Mouse (Mus musculus) c-Kit-positive CD71-negative TER-119-negative erythroid progenitor cells, embryonic 14.5 days (primary cell): ENCODE results near the gene Prrg2.

Experiments
- DNase-seq: peaks from one replicate; pipeline ENCODE4 v3.0.0-alpha.2; 2013; ENCODE audit warnings: low read depth

Gene Prrg2

DNA sequence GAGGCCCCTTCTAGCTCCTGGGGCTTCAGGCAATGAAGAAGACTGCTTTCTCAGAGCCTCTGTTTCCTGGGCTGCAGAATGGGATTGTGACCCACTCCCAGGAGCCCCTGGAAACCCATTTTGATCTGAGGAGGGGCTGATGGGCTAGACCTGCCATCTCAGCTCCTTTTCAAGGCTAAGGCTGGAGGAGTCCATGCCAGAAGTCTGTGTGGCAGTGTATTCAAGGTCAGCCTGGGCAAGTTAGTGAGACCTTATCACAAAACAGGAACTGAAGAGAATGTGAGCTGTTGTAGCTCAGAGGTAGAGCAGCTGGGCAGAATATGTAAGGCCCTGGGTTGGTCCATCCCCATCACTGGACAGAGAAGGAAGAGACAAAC, 5.5 kb downstream of the Prrg2 start:
- DNase-seq, result no peak

DNA sequence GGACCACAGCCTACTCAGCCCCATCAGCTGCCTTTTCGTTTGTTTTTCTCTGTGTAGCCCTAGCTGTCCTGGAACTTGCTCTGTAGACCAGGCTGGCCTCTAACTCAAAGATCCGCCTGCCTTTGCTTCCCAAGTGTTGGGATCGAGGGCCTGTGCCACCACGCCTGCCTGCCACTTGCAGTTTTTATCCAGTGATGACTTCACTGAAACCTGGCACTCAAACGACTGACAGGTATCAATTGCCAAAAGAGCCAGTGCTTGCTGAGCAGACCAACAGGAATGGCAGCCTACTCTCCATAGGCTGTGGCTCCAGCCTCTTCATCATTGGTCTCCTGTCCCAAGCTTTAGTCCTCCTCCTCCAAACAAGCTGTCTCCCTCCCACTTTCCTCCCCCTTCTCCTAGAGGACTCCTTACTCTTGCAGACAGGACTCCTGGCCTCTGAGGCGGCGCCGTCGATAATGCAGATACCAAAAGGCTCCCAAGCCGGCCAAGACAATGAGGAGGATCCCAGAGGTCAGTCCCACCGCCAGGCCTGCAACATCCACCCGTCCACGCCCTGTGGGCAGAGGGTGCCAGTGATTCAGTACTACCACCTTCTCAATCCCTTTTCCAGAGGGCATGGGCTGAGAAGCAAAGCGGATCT, 6.0 kb downstream of the Prrg2 start:
- DNase-seq, result no peak

DNA sequence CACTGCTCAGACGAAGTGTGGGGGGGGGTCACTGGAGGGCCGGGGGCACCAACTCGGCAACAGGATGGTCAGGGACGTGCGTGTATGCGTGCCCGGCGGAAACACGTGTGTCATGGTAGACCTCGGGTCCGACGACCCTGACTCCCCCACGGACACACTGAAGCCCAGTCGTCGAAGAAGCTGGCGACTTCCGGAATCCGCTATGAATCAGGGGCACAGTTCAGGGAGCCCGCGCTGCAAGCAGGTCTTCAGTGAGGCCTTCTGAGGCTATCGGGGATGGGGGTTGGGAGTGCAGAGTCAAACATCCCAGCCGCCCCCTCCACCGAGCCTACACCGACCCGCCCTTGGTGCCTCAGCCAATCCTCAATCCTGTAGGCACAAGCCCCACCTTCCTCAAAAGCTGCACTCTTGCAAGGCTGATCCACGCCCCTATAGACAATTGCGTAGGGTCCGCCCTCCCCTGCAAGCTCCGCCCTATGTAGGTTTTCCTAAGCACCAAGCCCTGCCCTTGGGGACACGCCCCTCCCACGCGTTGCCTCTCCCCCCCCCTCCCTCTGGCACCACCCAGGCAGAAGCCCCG, 8.5 kb downstream of the Prrg2 start:
- DNase-seq, result peak; percentile 97

DNA sequence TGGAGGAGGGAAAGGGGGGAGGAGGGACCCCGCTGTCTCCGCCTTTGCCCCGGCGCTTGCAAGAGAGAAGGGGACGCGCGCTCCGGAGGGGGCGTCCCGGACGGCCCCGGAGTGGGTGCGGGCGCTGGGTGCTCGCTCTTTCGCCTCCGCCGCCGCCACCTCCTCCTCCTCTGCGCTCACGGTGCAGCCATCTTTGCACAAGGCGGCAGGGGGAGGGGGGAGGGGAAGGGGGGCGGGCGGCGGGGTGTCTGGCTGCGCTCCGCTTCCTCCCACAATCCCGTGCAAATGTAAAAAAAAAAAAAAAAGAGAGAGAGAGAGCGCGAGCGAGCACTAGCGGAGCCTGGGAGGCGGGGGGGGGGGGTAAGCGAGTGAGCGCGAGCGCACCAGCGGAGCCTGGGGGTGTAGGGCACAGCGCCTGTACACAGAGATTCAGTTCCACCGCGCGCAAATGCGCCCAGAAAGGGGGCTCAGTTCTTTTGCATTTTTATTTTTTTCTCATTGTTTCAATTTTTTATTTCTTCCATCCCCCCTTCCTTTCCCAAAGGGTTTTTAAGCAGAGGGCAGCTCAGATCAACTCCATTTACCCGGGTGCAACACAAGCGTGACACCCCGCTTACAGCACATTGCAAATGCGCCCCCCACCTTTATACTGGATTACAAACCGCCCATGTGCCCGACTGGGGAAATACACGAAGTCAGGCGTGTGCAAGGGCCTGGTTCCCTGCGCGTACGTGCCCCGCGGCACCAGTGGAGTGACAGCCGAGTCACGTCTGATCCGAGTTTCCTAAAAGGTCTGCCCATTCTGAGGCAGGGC, 9.2 kb downstream of the Prrg2 start:
- DNase-seq, result peak; percentile 55

DNA sequence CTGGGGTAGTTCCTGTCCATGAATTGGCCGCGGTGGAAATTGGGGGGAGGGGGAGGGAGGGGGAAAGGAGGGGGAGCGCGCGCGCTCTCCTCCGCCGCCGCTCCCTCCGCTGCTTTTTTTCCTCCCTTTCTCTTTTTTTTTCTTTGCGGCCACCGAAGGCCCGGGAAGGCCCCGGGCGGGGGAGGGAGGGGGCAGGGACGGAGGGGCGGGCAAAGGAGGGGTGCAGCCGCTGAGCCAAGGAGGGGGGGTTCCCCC, 9.7 kb downstream of the Prrg2 start, which contains the start of gene Prr12:
TSS of gene Prr12 (minus strand) at position 20 of the 255 bp plus-strand sequence.
- DNase-seq, result no peak

DNA sequence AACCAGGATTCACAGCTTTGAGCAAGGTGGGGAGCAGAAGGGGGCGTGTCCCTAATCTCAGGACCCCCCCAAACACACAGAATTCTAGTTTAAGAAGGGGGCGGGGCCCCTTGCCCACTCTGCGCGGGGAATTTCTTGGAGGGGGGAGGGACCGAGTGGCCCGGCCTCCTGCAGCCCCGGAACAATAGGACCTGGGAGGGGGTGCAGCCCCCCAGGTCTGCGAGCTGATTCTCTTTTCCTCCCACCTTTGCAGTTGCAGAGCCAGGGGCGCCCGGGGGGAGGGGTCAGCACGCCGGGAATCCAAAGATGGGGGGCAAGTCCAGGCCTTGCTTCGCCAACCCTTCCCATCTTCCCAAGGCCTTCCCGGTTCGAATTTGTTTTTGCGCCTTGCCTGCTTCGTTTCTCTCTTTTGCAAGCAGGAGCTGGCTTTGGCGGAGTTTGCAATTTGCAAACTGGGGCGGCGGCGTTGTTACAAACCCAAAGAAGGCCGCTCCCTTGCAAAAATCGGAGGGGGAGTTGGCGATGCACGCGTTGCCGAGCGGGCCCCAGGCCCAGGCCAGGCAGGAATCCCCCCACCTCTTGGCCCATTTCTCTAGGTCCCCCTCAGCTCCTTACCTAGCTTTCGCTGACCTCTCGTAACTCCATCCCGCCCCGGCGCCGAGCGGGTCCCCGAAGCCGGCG, 10.2 kb downstream of the Prrg2 start:
- peak; percentile 26 for DNase-seq

DNA sequence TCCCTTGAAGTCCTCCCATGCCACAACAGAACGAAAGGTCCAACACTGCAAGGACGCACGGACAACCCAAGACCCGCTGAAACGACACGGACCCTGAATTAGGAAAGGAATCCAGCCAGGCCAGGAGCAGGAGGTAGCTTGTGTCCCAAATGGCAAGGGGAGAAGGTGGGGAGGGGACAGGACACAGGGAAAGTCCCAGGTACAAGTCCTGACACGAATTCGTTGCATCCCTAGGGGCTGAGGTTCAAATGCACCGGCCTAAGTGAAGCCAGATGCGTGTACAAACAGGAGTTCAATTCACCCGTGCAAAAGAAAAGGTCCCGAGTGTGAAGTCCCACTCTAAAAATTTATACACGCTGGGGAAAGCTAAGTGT, 10.9 kb downstream of the Prrg2 start:
- no peak for DNase-seq

DNA sequence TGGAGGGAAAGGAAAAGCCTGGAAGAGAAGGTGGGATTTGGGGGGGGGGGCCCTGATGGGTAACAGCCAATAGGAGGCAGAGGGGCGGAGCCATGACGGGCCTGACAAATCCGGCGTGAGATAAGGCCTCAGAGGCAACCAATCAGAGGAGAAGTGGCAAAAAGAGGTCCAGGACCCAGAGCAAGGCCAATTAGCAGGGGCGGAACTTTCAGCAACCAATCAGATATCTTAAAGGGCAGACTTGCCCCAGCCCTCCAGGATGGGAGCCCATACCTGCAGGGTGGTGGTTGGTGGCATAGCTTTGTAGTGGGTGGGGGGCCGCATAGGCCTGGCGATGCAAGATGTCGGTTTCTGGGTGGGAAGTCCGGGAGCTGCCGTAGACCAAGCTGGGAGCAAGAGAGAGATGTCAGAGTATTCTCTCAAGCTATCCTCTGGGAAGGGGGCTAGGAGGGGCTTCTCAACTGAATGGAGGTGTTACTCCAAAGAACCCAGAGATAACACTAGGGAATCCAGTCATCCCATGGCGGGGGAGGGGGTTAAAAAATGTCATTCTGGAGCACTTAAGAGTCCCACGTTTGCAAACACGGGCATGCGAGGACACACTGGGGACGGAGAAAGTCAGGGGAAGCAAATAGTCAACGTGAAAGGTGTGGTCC, 11.4 kb downstream of the Prrg2 start:
- DNase-seq, result peak; percentile 60

DNA sequence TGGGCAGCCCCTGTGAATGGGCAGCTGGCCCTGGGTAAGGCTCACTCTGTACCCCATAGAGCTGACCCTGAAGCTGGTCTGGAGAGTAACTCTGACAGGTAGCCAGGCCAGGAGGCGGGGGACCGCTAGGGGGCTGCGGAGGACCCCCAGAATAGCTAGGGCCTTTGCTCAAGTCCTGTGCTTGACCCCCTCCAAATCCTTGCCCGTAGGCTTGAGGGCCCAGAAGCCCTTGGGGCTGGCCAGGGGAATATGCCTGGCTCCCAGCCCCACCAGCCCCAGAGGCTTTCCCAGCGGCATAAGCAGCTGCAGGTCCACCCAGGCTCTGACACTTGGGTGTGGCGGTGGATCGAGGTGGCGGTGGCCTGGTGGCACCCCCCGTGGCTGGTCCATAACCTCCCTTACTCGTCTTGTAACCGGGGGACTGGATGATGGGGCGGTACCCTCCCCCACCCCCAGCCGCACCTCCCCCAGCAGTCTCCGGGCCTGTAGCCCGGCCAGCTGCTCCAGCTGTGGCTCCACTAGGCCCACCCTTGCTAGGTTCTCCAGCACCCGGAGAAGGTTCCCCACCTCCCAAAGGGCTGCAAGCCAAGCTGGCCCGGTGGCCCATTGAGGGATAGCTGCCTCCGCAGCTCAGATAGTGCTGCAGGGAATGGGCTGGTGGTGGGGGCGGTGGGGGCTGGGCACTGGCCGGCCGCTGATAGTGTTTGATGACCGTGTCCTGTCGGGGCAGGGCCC, 13.4 kb downstream of the Prrg2 start:
- DNase-seq, result no peak

DNA sequence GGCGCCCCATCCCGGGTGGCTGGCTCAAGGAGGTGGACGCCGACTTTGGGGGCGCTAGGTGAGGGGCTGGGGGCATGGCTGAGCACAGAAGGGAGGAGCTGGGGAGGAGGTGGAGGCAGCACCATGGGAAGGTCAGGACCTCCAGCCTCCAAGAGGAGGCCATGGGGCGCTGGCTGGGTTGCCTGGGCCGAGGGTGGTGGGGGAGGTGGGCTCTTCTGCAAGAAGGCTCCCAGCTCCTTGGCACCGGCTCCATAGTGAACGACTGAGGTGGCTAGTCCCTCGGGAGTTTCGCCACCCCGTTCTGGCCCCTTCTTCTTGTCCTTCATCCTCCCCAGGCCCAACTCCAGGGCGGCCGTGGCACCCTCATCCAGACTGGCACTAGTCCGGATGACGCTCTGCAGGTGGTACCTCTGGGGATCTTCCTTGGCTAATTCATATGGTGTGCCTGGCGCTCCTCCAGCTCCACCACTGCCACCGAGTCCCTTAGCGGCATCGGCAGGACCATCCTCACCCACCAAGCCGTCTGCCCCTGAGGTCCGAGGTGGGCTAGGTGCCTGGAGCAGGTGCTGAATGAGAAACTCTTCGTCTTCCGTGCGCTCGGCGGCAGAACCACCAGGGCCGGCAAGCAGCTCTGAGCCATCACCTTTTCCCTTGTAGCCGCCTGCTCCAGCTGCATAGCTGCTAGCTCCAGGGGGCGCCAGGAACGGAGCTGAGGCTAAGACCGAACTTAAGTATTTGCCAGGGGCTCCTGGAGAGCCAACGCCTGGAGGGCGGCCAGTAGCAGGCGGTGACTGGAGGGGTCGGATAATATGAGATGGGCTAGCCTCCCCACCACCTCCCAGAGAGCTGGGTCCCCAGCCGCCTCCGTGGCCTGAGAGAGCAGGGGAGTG, 14.2 kb downstream of the Prrg2 start:
- DNase-seq, result no peak

DNA sequence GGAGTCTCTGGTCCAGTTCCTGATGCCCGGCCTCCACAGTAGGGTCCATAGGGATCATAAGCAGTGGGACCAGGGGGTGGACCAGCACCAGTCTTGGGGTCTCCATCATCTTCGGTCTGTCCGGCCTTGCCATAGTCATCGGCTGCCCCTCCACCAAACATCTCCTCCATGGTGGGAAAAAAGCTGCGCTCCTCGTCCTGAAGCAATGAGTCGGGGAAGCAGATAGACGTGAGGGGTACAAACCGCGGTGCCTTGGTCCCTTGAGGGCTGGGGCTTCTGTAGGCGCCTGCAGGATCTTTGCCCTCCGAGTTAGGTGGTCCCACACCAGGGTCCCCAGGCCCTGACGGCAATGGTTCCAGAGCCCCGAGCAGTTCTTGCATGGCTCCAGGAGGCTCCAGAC, 15.0 kb downstream of the Prrg2 start:
- DNase-seq, result no peak

DNA sequence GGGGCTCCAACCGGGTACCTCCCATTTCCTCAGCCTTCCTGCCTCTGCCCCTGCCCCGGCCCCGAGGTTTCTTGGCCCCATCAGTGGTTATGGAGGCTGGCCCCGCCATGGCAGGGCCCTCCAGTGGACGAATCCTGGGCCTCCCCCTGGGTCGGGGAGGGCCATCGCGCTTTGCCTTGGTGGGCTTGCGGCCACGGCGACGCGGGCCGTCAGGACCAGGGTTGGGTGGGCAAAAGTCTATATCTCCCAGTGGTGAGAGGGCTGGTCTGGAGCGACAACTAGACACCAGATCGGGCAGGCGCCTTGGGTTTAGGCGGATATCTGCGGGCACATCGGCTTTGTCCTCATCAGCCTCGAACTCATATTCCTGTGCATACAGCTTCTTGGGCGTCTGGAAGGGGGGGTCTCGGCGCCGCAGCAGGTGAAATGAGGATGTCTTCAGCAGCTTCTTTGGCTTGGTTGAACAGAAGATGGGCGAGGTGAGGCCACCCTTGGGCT, 15.6 kb downstream of the Prrg2 start:
- DNase-seq, result no peak

DNA sequence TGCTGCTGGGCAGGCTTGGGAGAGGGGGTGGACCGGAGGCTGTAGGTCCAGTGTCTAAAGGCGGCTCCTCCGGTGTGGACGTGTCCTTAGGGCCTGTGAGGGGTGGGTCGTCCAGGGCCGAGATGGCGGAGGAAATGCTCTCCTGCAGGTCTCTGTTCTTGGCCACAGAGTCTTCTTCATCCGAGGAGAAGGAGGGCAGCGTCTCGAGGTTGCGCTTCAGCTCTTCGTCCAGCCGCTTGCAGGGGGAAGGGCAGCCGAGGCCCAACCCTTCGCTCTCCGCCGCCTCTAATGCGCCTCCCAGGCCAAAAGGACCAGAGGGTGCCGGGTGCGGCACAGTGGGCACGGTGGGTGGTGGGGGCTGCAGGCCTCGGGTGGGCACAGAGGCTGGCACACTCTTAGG, 16.7 kb downstream of the Prrg2 start:
- no peak for DNase-seq

DNA sequence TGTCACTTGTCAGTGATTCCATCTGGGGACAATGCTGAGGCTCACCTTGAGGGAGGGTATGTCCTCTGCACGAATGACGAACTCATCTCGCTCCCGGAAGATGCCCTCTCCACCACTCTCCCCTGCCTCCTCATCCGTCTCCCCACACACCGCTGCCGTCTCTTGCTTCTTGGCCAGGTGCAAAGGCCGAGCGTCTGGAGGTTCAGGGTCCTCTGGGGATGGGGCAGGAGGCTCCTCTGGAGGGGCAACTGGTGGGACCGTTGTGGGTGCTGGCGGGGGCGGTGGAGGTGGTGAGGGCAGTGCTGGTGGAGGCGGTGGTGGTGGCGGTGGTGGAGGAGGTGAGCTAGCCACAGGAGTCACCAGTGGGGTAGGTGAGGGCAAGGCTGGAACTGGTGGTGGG, 19.2 kb downstream of the Prrg2 start:
- DNase-seq, result no peak

DNA sequence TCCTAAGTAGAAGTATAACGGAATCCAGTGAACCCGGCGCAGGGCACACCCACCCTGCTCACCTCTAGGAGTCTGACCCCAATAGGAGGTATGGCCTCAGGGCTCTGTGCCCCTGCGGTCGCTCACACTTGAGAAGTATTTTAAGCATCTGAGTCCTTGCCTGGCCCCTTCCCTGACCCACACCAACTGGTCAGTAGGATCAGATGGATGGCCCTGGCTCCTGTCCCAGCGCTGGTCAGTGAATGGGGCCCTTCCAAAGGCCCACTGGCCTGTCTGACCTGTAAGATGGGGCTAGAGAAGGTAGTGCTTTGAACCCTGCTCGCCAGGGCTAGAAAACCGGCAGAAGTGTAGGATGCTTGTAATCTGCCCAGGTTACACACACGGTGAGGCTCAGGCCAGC, 21.6 kb downstream of the Prrg2 start:
- DNase-seq, result no peak

DNA sequence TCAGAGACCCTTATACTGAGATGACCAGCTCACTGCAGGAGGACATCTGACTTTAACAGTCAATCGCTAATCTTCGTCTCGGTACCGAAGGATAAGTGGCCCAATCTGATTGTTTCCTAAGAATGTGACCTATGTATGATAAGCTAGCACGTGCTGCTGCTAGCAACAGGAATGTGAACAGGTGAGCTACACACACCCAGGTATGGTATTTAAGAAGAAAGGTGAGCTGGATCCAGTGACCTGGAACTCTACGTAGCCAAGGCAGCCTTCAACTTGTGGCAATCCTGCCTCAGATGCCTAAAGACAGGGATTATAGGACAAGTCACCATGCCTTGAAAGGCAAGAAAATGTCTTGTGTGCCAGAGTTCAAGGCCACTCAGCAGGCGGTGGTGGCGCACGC, 24.1 kb downstream of the Prrg2 start:
- DNase-seq, result no peak

DNA sequence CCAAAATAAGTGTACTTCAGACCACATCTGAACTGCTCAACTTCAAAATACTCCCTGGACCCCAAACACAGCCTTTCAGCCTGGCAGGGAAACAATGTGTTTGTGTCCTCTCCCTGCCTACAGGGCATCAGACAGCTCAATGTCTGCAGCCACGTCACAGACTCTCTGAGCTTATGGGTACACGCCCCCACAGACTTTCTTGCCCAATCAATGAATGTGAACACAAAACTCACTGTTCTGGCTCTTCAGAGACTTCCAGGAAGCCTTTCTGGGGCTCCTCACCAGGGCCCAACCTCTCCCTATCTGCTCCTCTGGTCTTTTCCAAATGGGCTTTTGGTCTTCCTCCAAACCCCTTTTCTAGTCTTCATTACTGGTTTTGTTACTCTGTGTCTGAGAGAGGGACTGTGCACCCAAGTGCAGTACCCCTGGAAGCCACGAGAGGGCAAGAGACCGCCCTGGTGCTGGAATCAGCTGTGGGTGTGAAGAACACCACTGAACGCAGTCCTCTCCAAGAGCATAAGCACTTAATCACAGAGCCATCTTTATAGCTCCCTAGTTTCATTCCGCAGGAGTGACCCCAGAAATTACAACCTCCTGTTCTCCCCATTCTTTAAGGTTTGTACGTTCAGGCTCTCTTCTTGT, 24.6 kb downstream of the Prrg2 start:
- DNase-seq, result no peak

DNA sequence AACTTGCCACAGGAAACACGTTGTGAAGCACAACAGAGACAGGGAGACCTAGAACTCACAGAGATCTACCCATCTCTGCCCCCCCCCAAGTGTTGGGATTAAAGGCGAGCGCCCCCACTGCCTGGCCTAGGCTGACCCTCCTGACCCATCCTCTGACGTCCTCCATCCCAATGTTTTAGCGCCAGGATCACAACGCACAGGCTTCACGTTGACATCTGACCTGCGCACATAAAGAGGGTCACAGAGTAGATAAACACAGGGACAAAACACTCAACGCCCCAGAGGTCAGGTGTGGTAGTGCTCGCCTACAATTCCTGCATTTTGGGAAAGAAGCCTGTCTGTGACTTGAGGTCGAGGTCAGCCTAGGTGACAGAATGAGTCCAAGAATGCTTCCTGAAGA, 25.8 kb downstream of the Prrg2 start:
- no peak for DNase-seq

DNA sequence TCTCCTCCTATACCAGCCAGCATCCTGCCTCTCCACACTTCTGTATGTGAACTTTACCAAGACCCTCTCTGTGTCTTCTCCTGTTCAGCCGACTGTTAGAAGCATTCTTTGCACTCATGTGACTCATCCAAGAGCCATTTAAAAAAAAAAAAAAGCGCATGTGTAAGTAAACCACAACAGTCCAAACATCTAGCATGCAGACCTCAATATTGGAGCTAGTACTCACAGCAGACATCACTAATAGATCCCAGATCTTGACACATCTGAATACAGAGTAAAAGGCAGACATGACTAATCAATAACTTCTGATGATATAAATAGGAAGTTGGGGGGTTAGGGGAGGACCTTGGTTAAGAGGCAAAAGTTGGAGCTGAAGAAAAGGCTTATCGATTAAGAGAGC, 26.8 kb downstream of the Prrg2 start:
- DNase-seq, result no peak

DNA sequence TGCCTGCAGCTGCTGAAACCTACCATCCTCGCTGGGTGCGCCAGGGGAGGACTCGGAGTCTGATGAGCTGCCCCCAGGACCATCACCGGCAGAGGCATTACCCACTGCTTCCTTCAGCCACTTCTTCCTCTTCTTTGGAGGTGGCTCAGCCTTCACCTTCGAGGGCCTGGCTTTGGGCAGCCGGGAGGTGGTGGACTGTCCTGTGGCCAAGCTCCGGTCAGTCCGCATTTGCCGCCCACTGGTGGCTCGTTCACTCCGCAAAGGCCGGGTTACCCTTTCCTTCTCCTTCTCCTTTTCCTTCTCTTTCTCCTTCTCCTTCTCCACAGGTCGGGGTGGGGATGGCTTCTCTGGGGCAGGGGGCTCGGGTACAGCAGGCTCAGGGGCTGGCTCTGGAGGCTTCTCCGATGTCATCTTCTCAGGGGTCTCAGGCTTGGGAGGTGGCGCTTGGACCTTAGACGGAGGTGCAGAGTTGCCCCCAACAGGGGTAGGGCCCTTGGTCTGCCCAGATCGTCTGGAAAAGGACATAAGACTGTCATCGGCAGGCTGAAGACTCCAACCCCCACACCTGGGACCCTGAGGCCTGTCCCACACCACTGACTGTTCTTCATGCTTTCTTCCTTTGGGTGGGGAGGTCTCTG, 28.6 kb downstream of the Prrg2 start:
- no peak for DNase-seq
